Mouse (Mus musculus) 3134 (cell line): ENCODE data around the gene Pabpc4l.
A peak's percentile ranks its signal among the peaks of the same experiment; 100 is the strongest.
"Not testable (repeated sequence)": the region's sequence is repeated elsewhere in the genome, so short reads cannot be mapped to it uniquely, and the experiment has no call there.

Experiments used
- DNase-seq: peaks from one replicate; pipeline ENCODE4 v3.0.0-alpha.2; 2011; ENCODE audit warnings: low spot score; ENCODE audit not compliant: insufficient read length; ENCODE audit errors: extremely low read depth

The Pabpc4l gene

GRCm38 (mm10) chr3:46447481-46448265 is at the start of gene Pabpc4l:
Gene Pabpc4l, minus strand, starts transcription at chr3:46448219.
- no peak for DNase-seq

- DNase-seq: no peak
These were observed 42.9 kb upstream of the Pabpc4l start for GRCm38 (mm10) chr3:46490989-46491259.

GRCm38 (mm10) chr3:46490132-46490988 is 42.3 kb upstream of the Pabpc4l start:
- DNase-seq: peak; percentile 9

- DNase-seq: not testable (repeated sequence)
These were observed 38.1 kb upstream of the Pabpc4l start for GRCm38 (mm10) chr3:46486091-46486490.

- no peak for DNase-seq
These were observed 180 bp upstream of the Pabpc4l start for GRCm38 (mm10) chr3:46448266-46448532.

GRCm38 (mm10) chr3:46431416-46431815 is 16.6 kb downstream of the Pabpc4l start:
- DNase-seq: no peak
